Mouse (Mus musculus) heart, postnatal 0 days (tissue): ENCODE measurements around the gene Arl13a. TPM values are rescaled to one million over a fixed set of nuclear protein-coding genes. Genes with fewer than 3 reads are reported as not detected.
"Not testable (repeated sequence)": the region's sequence is repeated elsewhere in the genome, so short reads cannot be mapped to it uniquely, and the experiment has no call there.

Experiments used
- ATAC-seq: fragments of 200-750 bp; cut with Nextera tagmentation; 2 replicates; pipeline ENCODE4 v1.8.0; 2017; ENCODE audit warnings: low read depth, moderate number of reproducible peaks, moderate library complexity; ENCODE audit not compliant: insufficient read depth
- DNase-seq: peaks from one replicate; pipeline ENCODE4 v3.0.0-alpha.2; 2016; ENCODE audit warnings: low spot score
- H3K27ac ChIP-seq: fragments of 300-500 bp; sonication (generic); 2 replicates; pipeline ENCODE4 v1.5.1; 2014; ENCODE audit warnings: low read depth, mild to moderate bottlenecking
- H3K27me3 ChIP-seq: fragments of 300-500 bp; sonication (generic); 2 replicates; pipeline ENCODE4 v1.6.1; 2014; ENCODE audit warnings: low read length, mixed read lengths; ENCODE audit not compliant: control insufficient read depth, insufficient read depth
- H3K36me3 ChIP-seq: fragments of 300-500 bp; sonication (generic); replicated peaks from 2 replicates; pipeline ENCODE4 v1.6.1; 2014; ENCODE audit warnings: low read length, mixed read lengths; ENCODE audit not compliant: control insufficient read depth, insufficient read depth
- H3K4me1 ChIP-seq: fragments of 300-500 bp; sonication (generic); 2 replicates; pipeline ENCODE4 v1.6.1; 2014; ENCODE audit warnings: antibody characterized with exemption; ENCODE audit not compliant: control insufficient read depth, insufficient read depth
- H3K4me2 ChIP-seq: fragments of 300-500 bp; sonication (generic); 2 replicates; pipeline ENCODE4 v1.6.1; 2014; ENCODE audit warnings: low read depth, mild to moderate bottlenecking, low read length, moderate library complexity
- H3K4me3 ChIP-seq: fragments of 300-500 bp; sonication (generic); 2 replicates; pipeline ENCODE4 v1.5.1; 2014; ENCODE audit warnings: low read depth, low read length
- H3K9ac ChIP-seq: fragments of 300-500 bp; sonication (generic); replicated peaks from 2 replicates; pipeline ENCODE4 v1.6.1; 2014; ENCODE audit warnings: low read depth, low read length, mixed read lengths
- H3K9me3 ChIP-seq: fragments of 300-500 bp; sonication (generic); replicated peaks from 2 replicates; pipeline ENCODE4 v1.6.1; 2016; ENCODE audit warnings: low read length; ENCODE audit not compliant: control insufficient read depth
- CTCF ChIP-seq: IDR thresholded peaks from 2 replicates; pipeline ENCODE4 v1.5.1; 2016; ENCODE audit warnings: antibody characterized with exemption, control low read depth, low read depth
- EP300 ChIP-seq: IDR thresholded peaks from 2 replicates; pipeline ENCODE4 v1.6.1; 2016; ENCODE audit warnings: antibody characterized with exemption, low read depth
- WGBS: fragments of 180-500 bp; shearing (Covaris S2); extraction: QIAGEN DNeasy Blood & Tissue Kit; methylation state at CpG from one replicate; pipeline ENCODE4 v1.1.7; 2014; 5-methylcytosine and 5-hydroxymethylcytosine counted together
- polyA plus RNA-seq: library from polyadenylated mRNA; unstranded; fragments of >200 nt; fragmentation: Nextera tagmentation; extraction: Ambion mirVana; gene quantifications from 2 replicates; pipeline ENCODE4 v1.2.1, GENCODE M21; 2015
- total RNA-seq: library from RNA; depleted of rRNA; stranded (reverse); fragments of >200 nt; gene quantifications from 2 replicates; pipeline ENCODE4 v1.2.3, GENCODE M21; 2014; ENCODE audit warnings: low replicate concordance; rRNA removed

The Arl13a gene
- not detected in 2 replicates for total RNA-seq
- 0.07 TPM in 1 of 2 replicates, not detected in the other for polyA plus RNA-seq

DNA sequence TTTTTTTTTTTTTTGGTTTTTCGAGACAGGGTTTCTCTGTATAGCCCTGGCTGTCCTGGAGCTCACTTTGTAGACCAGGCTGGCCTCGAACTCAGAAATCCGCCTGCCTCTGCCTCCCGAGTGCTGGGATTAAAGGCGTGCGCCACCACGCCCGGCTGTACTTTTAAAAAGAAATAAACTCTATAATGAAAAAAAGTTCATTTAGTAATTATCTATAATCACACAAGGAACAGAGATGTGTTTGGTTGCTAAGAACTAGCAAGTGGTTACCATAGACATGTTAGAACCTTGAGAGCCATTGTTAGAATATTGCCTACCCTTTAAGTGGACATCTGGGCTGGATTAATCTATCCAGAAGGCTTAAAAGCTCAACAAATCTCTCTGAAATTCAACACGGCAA is at the start of gene Arl13a:
Arl13a (plus strand) TSS at position 301 of the 400 bp plus-strand sequence.
- not testable (repeated sequence) for H3K4me3 ChIP-seq, DNase-seq, H3K4me2 ChIP-seq, ATAC-seq, H3K4me1 ChIP-seq, H3K27ac ChIP-seq, H3K27me3 ChIP-seq, H3K9ac ChIP-seq, H3K36me3 ChIP-seq, H3K9me3 ChIP-seq
- 88% methylated on average over 9 of the region's 9 CpGs for WGBS

DNA sequence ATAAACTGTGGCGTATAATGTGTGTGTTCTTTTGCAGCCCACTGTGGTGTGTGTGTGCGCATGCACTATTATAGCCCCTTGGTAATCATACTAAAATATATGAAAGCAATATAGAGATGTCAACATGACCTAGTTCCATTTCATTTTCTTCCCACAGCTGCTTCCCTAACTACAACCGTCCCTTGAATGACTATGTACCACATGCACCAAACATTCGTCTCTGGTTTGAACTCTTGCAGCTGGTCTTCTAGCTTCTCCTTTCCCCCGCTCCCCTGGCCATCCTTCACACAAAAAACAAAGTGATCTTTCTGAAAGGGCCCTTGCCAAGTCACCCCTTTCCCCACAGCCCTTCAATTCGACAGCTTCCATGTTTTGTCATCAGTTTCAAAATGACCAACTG is 47.3 kb upstream of the Arl13a start:
- H3K27ac ChIP-seq, result no peak overlapping the region
- H3K4me3 ChIP-seq, result no peak overlapping the region
- H3K9ac ChIP-seq, result no peak overlapping the region
- no peaks in the 10 kb centered on the region for H3K27me3 ChIP-seq
- WGBS, result 68% methylated on average over 6 of the region's 6 CpGs
- ATAC-seq, result no peak
- no peak for DNase-seq
- no peak overlapping the region for H3K4me2 ChIP-seq
- H3K4me1 ChIP-seq, result no peaks in the 10 kb centered on the region
- no peaks in the 10 kb centered on the region for H3K36me3 ChIP-seq
- H3K9me3 ChIP-seq, result no peaks in the 10 kb centered on the region
- TF ChIP-seq EP300, result no peak
- no peak for TF ChIP-seq CTCF

DNA sequence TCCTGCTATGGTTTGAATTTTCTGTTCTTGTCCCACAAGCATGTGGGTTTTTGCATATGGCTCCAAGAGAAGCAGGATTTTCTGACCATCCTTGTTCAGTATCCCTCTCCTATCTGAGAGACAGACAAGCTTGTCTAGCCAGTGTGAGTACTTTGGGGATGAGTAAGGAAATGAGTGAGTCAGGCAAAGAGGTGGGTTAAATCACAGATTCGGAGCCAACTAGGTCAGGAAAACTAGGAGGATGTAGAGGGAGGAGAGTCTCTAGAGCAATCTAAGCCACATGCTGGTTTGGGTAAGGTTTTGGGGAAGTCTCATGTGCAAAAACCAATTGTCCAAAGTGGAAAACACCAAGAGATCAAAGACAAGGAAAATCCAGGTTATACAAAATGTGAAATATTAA is 45.8 kb upstream of the Arl13a start:
- no peak for TF ChIP-seq CTCF
- Histone ChIP-seq H3K9ac (no peak overlapping the region), H3K36me3 (no peaks in the 10 kb centered on the region), H3K4me2 (no peak overlapping the region), H3K27ac (no peak overlapping the region), H3K4me1 (no peaks in the 10 kb centered on the region), H3K4me3 (no peak overlapping the region), H3K27me3 (no peaks in the 10 kb centered on the region), H3K9me3 (no peaks in the 10 kb centered on the region)
- ATAC-seq (no peak), DNase-seq (no peak)
- 65% methylated on average over 1 of the region's 1 CpGs for WGBS

DNA sequence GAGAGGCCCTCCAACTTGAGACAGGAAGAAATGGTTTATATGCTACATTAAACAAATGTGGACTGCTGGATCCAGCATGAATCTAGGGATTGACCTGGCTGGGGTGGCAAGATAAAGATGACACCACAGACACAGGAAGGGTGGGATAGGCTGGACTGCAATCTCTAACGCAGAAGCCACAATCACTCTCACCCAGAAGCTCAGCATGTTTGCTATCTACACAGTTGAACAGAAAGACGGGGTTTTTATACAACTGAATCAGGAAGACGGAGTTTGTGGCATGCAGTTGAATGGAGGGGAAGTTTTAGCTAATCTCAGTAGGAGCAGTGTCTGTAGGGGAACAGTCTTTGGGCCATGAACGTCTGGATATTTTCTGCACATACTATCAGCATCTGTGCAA is 45.3 kb upstream of the Arl13a start:
- DNase-seq (no peak), ATAC-seq (no peak)
- no peak overlapping the region for H3K4me3 ChIP-seq
- H3K4me1 ChIP-seq, result no peaks in the 10 kb centered on the region
- no peak overlapping the region for H3K27ac ChIP-seq
- H3K27me3 ChIP-seq, result no peaks in the 10 kb centered on the region
- WGBS, result 69% methylated on average over 4 of the region's 4 CpGs
- no peaks in the 10 kb centered on the region for H3K9me3 ChIP-seq
- no peak overlapping the region for H3K4me2 ChIP-seq
- TF ChIP-seq CTCF, result no peak
- no peak for TF ChIP-seq EP300
- H3K36me3 ChIP-seq, result no peaks in the 10 kb centered on the region
- no peak overlapping the region for H3K9ac ChIP-seq

DNA sequence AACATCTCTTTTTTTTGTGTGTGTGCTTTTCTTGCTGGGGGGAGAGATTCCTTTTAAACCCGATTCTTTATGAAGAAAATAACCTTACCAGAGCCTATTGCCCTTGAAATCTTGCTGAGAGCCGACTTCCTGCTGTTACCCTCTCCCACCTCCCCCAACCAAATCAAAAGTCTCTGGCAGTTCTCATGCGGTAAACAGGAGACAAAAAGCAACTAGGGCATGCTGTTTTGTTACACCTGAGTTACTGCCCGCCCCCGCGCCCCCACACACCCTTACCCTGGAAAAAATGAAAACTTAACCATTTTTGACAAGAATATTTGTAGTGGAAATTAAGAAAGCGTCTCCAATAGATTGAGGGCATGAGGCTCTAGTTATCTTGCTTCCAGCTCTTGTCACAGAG is 29.1 kb upstream of the Arl13a start:
- Histone ChIP-seq H3K27me3 (no peaks in the 10 kb centered on the region), H3K4me2 (no peak overlapping the region), H3K4me3 (no peak overlapping the region), H3K27ac (no peak overlapping the region), H3K4me1 (no peaks in the 10 kb centered on the region), H3K9me3 (no peaks in the 10 kb centered on the region), H3K36me3 (no peaks in the 10 kb centered on the region), H3K9ac (no peak overlapping the region)
- DNase-seq (no peak), ATAC-seq (no peak)
- 43% methylated on average over 7 of the region's 7 CpGs for WGBS
- TF ChIP-seq CTCF (no peak), EP300 (no peak)

DNA sequence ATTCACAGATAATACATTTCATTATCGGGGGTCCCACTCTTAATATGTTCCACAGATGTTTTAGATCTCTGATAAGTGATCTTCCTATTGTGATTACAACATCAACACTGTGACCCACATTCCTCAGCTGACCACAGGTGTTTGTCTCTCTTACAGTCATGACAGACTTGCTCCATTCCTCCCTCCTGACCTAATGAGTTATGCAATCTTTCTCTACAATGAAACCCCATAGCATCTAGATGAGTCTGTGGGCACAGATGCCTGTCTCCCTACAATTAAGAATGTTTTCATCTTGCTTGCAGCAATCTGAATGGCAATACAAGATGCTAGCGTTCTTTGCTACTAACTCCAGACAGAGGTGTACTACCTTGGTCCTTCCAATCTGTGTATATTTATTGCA is 26.9 kb upstream of the Arl13a start:
- ATAC-seq (no peak), DNase-seq (no peak)
- WGBS, result 54% methylated on average over 2 of the region's 2 CpGs
- H3K9me3 ChIP-seq, result no peaks in the 10 kb centered on the region
- H3K4me1 ChIP-seq, result no peaks in the 10 kb centered on the region
- TF ChIP-seq EP300 (no peak), CTCF (no peak)
- H3K4me3 ChIP-seq, result no peak overlapping the region
- H3K4me2 ChIP-seq, result no peak overlapping the region
- no peak overlapping the region for H3K27ac ChIP-seq
- no peaks in the 10 kb centered on the region for H3K36me3 ChIP-seq
- no peaks in the 10 kb centered on the region for H3K27me3 ChIP-seq
- H3K9ac ChIP-seq, result no peak overlapping the region
